Mouse (Mus musculus) effector memory CD4-positive, alpha-beta T cell, adult 7 months (primary cell): ENCODE measurements around the gene Pawr. TPM values are rescaled to one million over a fixed set of nuclear protein-coding genes. Genes with fewer than 3 reads are reported as not detected.

Experiments
- polyA plus RNA-seq: library from polyadenylated mRNA; unstranded; fragments of 100-300 nt; shearing (Covaris generic); gene quantifications from one replicate; pipeline ENCODE4 v1.2.1, GENCODE M21; 2017

Pawr gene
- 23.4 TPM for polyA plus RNA-seq

DNA sequence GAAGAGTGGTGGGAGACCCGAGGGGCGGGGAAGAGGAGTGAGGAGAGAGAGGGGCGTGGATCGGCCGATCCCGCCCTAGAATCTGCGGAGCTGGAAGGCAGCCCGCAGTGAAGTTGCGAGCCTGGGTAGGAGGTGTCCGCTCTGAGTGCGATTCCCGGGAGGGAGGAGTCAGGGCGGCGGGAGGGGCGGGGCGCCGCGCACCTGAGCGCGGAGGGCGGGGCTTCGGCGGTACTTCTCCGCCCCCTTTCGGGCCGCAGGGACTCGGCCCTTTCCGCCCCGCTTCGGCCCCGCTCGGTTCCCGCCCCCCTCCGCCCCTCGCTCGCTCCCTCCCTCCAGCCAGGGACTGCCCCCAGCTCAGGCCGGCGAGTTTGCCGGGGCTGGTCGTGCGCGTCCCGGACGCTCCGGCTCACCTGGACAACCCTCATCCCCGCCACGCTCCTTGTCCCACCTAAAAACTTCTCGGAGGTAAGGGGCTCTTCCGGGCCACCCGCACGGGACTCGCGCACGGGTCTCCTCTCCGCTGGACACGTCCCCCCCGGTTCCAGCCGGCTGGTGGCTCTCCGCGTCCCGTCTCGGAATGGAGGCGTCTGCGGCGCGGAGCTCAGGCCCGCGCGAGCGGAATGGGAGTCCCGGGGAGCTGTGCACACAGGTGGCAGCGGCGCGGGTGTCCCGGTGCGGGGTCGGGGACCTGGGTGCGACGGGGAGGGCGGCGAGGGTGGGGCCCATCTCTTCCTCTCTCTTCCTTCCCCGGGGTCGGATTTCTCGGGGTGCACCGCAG is at the start of gene Pawr:
Gene Pawr (plus strand): TSS at position 338 of the 778 bp plus-strand sequence.

Other genes with a start within 250 kb of the Pawr start
- 111 TPM for gene Ppp1r12a, start 169.9 kb upstream of the Pawr start, polyA plus RNA-seq